Mouse (Mus musculus) MEL-GATA-1-ER (cell line): ENCODE data around the gene Klhl25.
"Not testable (repeated sequence)": the region's sequence is repeated elsewhere in the genome, so short reads cannot be mapped to it uniquely, and the experiment has no call there.

Experiments used
- DNase-seq: peaks from one replicate; pipeline ENCODE4 v3.0.0-alpha.2; 2012; ENCODE audit warnings: low read depth; ENCODE audit errors: extremely low read depth

The Klhl25 gene

DNA sequence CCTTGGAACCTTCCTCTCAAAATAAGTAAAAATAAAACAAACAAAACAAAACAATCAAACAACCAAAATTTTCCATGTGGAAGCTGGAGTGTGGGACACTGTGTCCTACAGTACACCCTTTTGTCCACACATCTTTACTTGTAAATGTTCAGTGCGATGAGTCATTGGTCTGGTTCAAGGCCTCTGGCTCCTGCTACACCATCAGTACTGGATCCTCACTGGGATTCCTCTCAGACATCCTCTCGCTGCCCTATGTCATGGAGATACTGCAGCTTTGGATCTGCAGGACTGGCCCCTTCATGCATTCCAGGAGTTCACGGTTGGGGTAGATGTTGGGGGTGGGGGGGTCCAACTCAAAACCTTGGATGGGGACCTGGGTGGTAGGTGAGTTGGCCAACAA, 5.8 kb upstream of the Klhl25 start:
- no peak for DNase-seq

DNA sequence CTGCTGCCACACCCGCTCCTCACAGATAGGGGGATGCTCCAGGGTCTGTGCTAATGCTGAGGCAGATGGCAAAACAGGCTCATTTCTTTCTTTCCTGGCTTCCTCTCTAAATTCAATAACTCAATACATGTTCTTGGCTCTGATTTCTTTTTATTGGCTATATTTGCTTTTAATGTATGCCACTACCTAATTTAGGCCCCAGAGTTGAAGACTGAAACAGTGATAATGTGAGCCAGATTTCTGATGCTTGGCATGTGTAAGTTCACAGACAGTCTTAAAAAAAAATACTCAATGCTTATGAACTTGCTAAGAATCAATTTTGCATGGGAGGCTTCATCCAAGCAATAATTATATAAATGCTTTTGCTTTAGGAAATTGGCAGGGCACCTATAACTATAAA, 2.2 kb upstream of the Klhl25 start:
- no peak for DNase-seq

- DNase-seq, result no peak
Observed at GRCm38 (mm10) chr7:75846942-75847341, 1.2 kb upstream of the Klhl25 start.

GRCm38 (mm10) chr7:75847489-75847888, 621 bp upstream of the Klhl25 start:
- no peak for DNase-seq

- DNase-seq, result peak; percentile 25
Observed at GRCm38 (mm10) chr7:75848776-75849670, 913 bp downstream of the Klhl25 start.

- not testable (repeated sequence) for DNase-seq
Observed at GRCm38 (mm10) chr7:75850396-75850795, 2.3 kb downstream of the Klhl25 start.

GRCm38 (mm10) chr7:75851290-75851689, 3.2 kb downstream of the Klhl25 start:
- no peak for DNase-seq

DNA sequence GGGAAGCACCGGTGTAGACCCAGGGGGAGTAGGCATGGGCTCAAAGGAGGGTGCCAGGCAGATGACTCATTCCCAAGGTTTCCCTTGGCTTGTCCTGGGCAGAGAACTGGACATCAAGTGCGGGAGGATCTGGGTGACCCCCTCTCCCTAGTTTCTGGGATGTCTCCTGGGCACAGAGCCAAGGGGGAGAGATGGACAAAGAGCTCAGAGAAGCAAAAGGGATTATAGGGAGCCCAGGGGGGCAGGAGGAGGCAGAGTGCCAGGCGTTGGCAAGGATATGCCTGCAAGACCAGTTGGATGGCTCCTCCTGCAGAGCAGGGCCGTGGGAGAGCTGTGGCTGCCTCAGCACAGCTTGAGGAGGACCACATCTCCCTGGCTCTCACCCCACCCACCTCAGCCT, 4.3 kb downstream of the Klhl25 start:
- no peak for DNase-seq

DNA sequence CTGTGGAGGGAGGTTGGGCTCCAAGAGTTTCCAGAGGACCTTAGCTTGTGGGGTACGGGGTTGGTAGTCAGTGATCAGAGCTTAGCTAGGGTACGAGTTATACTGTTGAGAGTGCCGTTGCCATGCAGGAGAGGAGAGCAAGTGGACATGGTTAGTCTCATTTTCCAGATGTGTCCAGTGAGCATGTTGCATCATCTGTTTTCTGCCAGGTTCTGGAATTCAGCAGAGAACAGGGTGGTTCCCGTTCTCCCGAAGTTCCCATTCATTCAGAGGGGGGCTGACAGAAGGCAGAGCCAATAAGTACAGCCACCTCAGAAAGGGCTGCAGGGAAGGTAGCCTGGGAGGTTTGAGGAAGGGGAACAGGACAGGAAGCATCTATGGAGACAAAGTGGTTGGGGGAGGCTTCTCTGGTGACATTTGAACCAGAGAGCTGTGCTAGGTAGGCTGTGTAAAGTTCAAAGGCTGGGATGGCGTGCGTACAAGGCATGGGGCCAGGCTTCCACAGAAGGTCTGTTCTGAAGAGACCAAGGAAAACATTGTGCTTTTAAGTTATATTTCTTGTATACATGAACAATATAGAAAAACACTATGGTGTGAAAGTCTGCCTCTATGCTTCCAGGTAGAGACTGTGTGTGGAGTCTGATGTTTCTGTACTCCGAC, 5.2 kb downstream of the Klhl25 start:
- DNase-seq, result no peak

DNA sequence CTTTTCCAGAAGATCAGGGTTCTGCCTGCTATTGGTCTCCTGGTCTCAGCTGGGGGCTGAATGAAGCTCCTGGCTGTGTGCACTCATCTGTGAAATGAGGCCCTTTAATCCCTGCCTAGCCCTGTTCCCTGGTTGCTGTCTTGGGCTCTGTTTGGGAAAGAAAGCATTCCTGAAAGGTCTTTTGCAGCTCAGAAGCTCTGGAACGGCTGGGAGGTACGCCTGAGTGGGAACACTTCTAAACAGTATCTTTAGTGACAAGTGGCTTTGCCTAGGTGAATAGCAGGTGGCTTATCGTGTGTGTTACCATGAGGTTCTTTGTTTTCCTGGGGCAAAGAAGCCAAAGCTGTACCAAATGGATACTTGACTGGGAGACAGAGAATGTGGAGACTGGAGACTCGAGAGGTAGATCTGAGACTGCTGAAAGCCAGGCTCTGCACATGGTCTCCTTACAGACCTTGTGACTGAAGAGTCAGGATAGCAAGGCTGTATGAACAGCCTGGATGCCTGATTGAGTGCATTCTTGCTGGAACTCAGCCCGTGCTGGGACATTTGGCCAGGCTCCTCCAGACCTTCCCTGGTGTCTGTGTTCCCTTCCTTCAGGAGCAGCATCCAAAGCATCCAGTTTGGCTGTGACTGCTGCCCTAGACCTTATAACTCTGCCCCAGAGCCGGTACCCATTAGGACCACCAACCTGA, 6.3 kb downstream of the Klhl25 start:
- no peak for DNase-seq

GRCm38 (mm10) chr7:75855028-75855427, 6.9 kb downstream of the Klhl25 start:
- DNase-seq, result no peak

GRCm38 (mm10) chr7:75856259-75856658, 8.1 kb downstream of the Klhl25 start:
- DNase-seq, result no peak

- no peak for DNase-seq
Observed at GRCm38 (mm10) chr7:75859771-75860196, 11.7 kb downstream of the Klhl25 start.

GRCm38 (mm10) chr7:75861638-75862426, 13.7 kb downstream of the Klhl25 start:
- not testable (repeated sequence) for DNase-seq

- not testable (repeated sequence) for DNase-seq
Observed at GRCm38 (mm10) chr7:75862427-75862781, 14.3 kb downstream of the Klhl25 start.

DNA sequence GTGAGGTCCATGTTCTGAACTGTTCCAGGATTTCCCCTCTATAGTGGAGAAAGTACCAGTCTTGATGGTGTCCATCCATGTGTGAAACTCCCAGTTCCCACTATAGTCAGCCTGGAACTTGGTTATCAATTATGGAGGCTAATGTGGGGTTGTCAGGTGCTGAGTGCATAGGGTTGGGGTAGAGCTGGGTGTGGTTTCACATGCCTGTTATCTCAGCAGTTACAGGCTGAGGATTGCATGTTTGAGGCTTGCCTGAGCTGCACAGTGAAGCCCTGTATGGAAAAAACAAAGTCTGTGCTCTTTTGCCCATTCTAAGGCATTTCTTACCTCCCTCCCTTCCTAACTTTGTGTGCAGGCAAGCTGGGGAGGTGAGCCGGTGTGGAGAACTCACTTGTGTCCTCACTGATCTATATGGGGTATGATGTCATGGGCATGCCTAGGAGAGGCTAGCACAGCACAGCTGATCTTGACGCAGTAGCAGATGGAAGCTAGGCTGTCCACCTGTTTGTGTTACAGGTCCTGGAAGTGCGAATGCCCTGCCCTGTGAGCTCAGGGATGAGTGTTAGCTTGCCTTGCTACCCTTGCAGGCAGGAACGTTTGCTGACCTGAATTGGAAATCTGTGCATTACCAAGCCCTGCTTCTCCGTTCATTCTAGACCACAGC, 15.3 kb downstream of the Klhl25 start:
- not testable (repeated sequence) for DNase-seq

DNA sequence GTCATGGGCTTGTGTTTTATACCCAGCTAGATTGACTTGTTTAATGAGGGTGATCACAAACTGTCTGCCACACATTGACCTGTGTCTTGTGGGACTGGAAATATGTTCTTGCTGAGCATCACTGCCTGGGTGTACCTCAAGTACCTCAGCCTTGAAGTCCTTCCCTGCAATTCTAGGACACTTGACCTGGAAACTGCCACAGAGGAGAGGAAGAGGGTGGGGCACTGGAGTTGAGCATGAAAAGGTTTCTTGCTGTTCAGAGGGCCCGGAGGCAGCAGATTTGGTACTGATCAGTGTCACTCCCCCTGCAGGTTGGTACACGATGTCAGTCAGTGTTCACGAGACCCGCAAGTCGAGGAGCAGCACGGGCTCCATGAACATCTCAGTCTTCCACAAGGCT, 16.9 kb downstream of the Klhl25 start:
- DNase-seq, result no peak

GRCm38 (mm10) chr7:75866557-75866956, 18.4 kb downstream of the Klhl25 start:
- DNase-seq, result no peak

DNA sequence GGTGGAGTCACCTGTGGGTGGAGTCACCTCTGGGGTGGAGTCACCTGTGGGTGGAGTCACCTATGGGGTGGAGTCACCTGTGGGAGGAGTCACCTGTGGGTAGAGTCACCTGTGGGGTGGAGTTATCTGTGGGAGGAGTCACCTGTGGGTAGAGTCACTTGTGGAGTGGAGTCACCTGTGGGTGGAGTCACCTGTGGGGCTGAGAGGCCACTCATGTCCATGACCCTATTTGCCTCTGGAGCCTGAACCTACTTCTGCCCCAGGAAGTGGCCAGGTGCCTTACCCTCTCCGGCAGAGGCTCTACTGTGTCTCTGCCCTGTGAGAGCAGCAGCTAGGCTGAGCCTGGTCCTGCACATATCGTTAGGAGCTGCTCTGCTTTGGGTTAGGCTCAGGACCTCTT, 20.6 kb downstream of the Klhl25 start:
- DNase-seq, result no peak

DNA sequence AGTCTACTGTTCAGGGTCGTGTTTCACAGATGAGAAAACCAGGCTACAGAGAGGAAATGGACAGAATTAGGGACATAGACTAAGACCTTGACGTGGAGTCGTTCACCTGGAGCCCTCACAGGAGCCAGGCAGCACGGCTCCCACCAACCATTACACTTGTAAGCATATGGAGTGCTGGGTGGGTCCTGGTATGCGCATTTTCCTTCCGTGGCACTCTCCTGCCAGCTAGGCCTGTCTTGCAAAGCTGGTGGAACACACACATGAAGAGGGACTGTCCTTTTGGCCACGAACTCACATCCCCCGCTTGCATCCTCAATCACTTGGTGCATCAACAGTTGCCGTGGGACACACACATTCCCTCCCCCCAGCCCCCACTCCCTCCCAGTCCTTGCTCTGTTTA, 22.4 kb downstream of the Klhl25 start:
- no peak for DNase-seq

DNA sequence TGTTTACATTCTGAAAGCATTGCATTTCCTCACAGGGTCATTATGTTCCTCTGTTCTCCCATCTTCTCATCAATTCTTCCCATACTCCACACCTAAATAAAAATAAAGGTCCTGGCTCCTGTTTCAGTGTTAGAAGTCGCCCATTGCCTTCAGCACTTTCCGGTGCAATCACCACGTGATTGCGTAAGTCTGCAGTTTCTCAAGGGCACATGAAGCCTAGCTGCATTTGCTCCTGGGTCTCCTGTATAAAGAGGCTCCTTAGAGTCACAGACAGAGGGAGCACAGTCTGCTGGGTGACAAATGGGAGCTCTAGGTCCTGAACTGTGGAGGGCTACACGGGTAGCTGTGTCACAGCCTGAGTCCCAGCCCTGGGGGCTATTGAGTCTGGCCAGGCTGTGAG, 24.1 kb downstream of the Klhl25 start:
- DNase-seq, result no peak
